Mouse (Mus musculus) hindbrain, postnatal 0 days (tissue): ENCODE data around the gene Phlpp2. TPM values are rescaled to one million over a fixed set of nuclear protein-coding genes. Genes with fewer than 3 reads are reported as not detected.
"Not testable (repeated sequence)": the region's sequence is repeated elsewhere in the genome, so short reads cannot be mapped to it uniquely, and the experiment has no call there.

Source experiments
- ATAC-seq: fragments of 200-750 bp; cut with Nextera tagmentation; 2 replicates; pipeline ENCODE4 v1.8.0; 2017; ENCODE audit warnings: mild to moderate bottlenecking, moderate TSS enrichment, moderate library complexity
- DNase-seq: peaks from one replicate; pipeline ENCODE4 v3.0.0-alpha.2; 2015; ENCODE audit warnings: low spot score
- H3K27ac ChIP-seq: fragments of 300-500 bp; sonication (generic); 2 replicates; pipeline ENCODE4 v1.5.1; 2014; ENCODE audit warnings: mild to moderate bottlenecking
- H3K27me3 ChIP-seq: fragments of 300-500 bp; sonication (generic); 2 replicates; pipeline ENCODE4 v1.6.1; 2014; ENCODE audit warnings: low read length, mixed read lengths; ENCODE audit not compliant: insufficient read depth
- H3K36me3 ChIP-seq: fragments of 300-500 bp; sonication (generic); 2 replicates; pipeline ENCODE4 v1.6.1; 2014; ENCODE audit warnings: low read length, mixed read lengths; ENCODE audit not compliant: insufficient read depth
- H3K4me1 ChIP-seq: fragments of 300-500 bp; sonication (generic); 2 replicates; pipeline ENCODE4 v1.6.1; 2014; ENCODE audit warnings: antibody characterized with exemption, low read length, mixed read lengths; ENCODE audit not compliant: insufficient read depth
- H3K4me2 ChIP-seq: fragments of 300-500 bp; sonication (generic); 2 replicates; pipeline ENCODE4 v1.6.1; 2014; ENCODE audit warnings: low read depth, mild to moderate bottlenecking, low read length, moderate library complexity, mixed read lengths
- H3K4me3 ChIP-seq: fragments of 300-500 bp; sonication (generic); 2 replicates; pipeline ENCODE4 v1.5.1; 2014; ENCODE audit warnings: low read length
- H3K9ac ChIP-seq: fragments of 300-500 bp; sonication (generic); replicated peaks from 2 replicates; pipeline ENCODE4 v1.6.1; 2014; ENCODE audit warnings: mild to moderate bottlenecking, low read length, moderate library complexity, mixed read lengths
- H3K9me3 ChIP-seq: fragments of 300-500 bp; sonication (generic); 2 replicates; pipeline ENCODE4 v1.6.1; 2016; ENCODE audit warnings: low read length, mixed read lengths
- CTCF ChIP-seq: IDR thresholded peaks from 2 replicates; pipeline ENCODE4 v1.5.1; 2016; ENCODE audit warnings: antibody characterized with exemption, control low read depth, low read depth
- WGBS: fragments of 180-500 bp; shearing (Covaris S2); extraction: QIAGEN DNeasy Blood & Tissue Kit; methylation state at CpG from one replicate; pipeline ENCODE4 v1.1.7; 2014; 5-methylcytosine and 5-hydroxymethylcytosine counted together
- polyA plus RNA-seq: library from polyadenylated mRNA; unstranded; fragments of >200 nt; fragmentation: Nextera tagmentation; extraction: Ambion mirVana; gene quantifications from 2 replicates; pipeline ENCODE4 v1.2.1, GENCODE M21; 2015
- total RNA-seq: library from RNA; depleted of rRNA; stranded (reverse); fragments of >200 nt; gene quantifications from 2 replicates; pipeline ENCODE4 v1.2.3, GENCODE M21; 2014

The Phlpp2 gene
- total and polyA plus RNA-seq, 2 experiments from 2014 or later = 3.8 to 10.4 TPM

DNA sequence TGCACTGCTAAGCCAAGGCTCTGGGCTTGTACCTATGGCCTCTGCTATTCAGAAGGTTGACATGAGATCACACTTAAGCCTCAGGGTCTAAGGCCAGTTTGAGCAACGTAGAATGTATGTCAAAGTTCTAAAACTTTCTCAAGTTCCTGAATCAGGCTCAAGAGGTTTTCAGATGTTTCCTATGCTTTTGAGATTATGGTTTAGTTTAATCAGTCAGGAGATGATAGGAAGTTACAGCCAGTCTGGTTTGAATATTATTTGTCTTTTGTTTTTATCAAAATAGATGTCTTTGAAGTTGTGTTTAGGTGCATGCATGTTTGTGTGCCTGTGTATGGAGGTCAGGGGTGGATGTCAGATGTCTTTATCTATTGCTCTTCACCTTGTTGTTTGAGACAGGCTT, 2.7 kb downstream of the Phlpp2 start:
- no peaks in the 10 kb centered on the region for H3K9me3 ChIP-seq
- H3K27ac ChIP-seq = no peak overlapping the region
- no peaks in the 10 kb centered on the region for H3K36me3 ChIP-seq
- no peak for TF ChIP-seq CTCF
- H3K4me3 ChIP-seq = no peak overlapping the region
- no peak overlapping the region for H3K4me2 ChIP-seq
- 83% methylated on average over 1 of the region's 1 CpGs for WGBS
- no peaks in the 10 kb centered on the region for H3K4me1 ChIP-seq
- no peak overlapping the region for H3K9ac ChIP-seq
- no peaks in the 10 kb centered on the region for H3K27me3 ChIP-seq
- no peak for ATAC-seq
- no peak for DNase-seq

GRCm38 (mm10) chr8:109873800-109874199, 5.5 kb downstream of the Phlpp2 start:
- H3K27ac ChIP-seq, ATAC-seq, H3K27me3 ChIP-seq, H3K36me3 ChIP-seq, H3K4me2 ChIP-seq, H3K4me1 ChIP-seq, DNase-seq, H3K9ac ChIP-seq, H3K4me3 ChIP-seq, H3K9me3 ChIP-seq: not testable (repeated sequence)
- 86% methylated on average over 3 of the region's 3 CpGs for WGBS

DNA sequence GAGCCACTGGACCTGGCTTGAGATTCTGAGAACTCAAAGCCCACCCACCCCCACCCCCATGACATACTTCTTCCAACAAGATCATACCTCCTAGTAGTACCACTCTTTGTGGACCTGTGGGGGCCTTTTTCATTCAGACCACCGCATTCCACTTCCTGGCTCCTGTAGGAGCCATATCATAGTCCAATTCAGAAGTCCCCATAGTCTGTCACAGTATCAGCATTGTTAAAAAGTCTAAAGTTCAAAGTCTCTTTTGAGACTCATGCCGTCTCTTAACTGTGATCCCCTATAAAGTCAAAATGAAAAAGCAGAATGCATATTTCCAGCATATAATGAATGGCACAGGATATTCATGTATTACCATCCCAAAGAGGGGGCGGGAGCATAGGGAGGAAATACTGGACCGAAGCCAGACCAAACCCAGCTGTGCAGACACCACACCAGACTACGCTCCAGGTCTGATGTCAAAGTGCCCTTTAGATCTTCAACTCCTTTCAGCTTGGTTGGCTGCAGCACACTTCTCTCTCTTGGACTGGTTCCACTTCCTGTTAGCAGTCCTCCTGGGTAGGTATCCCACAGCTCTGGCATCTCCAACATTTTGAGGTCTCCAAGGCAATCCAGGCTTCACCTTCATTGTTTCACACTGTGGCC, 11.8 kb downstream of the Phlpp2 start:
- no peak for TF ChIP-seq CTCF
- H3K27ac ChIP-seq = no peak overlapping the region
- ATAC-seq (no peak), DNase-seq (no peak)
- WGBS = 87% methylated on average over 5 of the region's 5 CpGs
- H3K9me3 ChIP-seq = no peaks in the 10 kb centered on the region
- no peak overlapping the region for H3K9ac ChIP-seq
- H3K36me3 ChIP-seq = peaks cover 12% of the 10 kb centered on the region; the same call in 1 of the 2 replicates
- no peaks in the 10 kb centered on the region for H3K27me3 ChIP-seq
- H3K4me2 ChIP-seq = no peak overlapping the region
- no peak overlapping the region for H3K4me3 ChIP-seq
- no peaks in the 10 kb centered on the region for H3K4me1 ChIP-seq

GRCm38 (mm10) chr8:109885294-109885693, 17.0 kb downstream of the Phlpp2 start:
- peaks cover 6% of the 10 kb centered on the region; the same call in 1 of the 2 replicates for H3K36me3 ChIP-seq
- no peak overlapping the region for H3K27ac ChIP-seq
- no peaks in the 10 kb centered on the region for H3K9me3 ChIP-seq
- H3K4me1 ChIP-seq = no peaks in the 10 kb centered on the region
- no peak for TF ChIP-seq CTCF
- no peak overlapping the region for H3K4me2 ChIP-seq
- DNase-seq (no peak), ATAC-seq (no peak)
- H3K9ac ChIP-seq = no peak overlapping the region
- no peaks in the 10 kb centered on the region for H3K27me3 ChIP-seq
- H3K4me3 ChIP-seq = no peak overlapping the region

GRCm38 (mm10) chr8:109889211-109889610, 20.9 kb downstream of the Phlpp2 start:
- Histone ChIP-seq H3K27ac (no peak overlapping the region), H3K9ac (no peak overlapping the region), H3K4me1 (no peaks in the 10 kb centered on the region), H3K36me3 (no peaks in the 10 kb centered on the region), H3K4me3 (no peak overlapping the region), H3K9me3 (no peaks in the 10 kb centered on the region), H3K4me2 (no peak overlapping the region), H3K27me3 (no peaks in the 10 kb centered on the region)
- DNase-seq = no peak
- ATAC-seq = no peak
- WGBS = 90% methylated on average over 1 of the region's 1 CpGs
- no peak for TF ChIP-seq CTCF

DNA sequence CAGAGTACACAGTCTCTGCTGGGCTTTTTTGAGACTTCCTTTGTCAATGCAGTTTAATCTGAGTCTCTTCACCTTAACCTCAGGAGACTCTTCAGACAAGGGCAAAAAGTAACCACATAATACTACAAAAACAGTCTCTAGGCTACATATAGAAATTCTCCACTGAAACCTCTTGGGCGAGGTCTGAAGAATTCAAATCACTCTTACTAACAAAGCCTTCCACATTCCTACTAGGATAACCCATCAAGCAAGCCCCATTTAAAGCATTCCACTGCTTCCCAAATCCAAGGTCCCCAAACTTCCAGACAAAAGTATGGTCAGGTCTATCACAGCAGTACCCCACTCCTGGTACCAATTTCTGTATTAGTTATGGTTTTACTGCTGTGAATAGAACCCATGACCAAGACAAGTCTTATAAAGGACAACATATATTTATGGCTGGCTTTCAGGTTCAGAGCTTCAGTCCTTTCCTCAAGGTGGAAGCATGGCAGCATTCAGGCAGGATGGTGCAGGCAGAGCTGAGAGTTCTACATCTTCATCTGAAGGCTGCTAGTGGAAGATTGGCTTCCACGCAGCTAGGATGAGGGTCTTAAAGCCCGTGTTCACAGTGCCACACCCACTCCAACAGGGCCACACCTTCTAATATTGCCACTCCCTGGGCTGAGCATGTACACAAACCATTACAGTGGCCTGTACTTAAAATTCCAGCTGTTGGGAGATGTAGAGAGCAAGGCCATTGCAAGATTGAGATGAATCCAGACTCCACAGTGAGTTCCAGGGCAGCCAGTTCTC, 22.6 kb downstream of the Phlpp2 start:
- no peak overlapping the region for H3K9ac ChIP-seq
- no peak overlapping the region for H3K4me3 ChIP-seq
- H3K4me2 ChIP-seq = no peak overlapping the region
- no peaks in the 10 kb centered on the region for H3K36me3 ChIP-seq
- no peaks in the 10 kb centered on the region for H3K4me1 ChIP-seq
- TF ChIP-seq CTCF = no peak
- H3K27me3 ChIP-seq = no peaks in the 10 kb centered on the region
- WGBS = 95% methylated on average over 3 of the region's 3 CpGs
- no peak for DNase-seq
- ATAC-seq = no peak
- no peak overlapping the region for H3K27ac ChIP-seq
- no peaks in the 10 kb centered on the region for H3K9me3 ChIP-seq

- no peak overlapping the region for H3K4me3 ChIP-seq
- no peak for DNase-seq
- H3K4me2 ChIP-seq = no peak overlapping the region
- H3K27ac ChIP-seq = no peak overlapping the region
- no peaks in the 10 kb centered on the region for H3K27me3 ChIP-seq
- no peaks in the 10 kb centered on the region for H3K9me3 ChIP-seq
- TF ChIP-seq CTCF = no peak
- 100% methylated on average over 1 of the region's 1 CpGs for WGBS
- H3K9ac ChIP-seq = no peak overlapping the region
- no peak for ATAC-seq
- no peaks in the 10 kb centered on the region for H3K4me1 ChIP-seq
- no peaks in the 10 kb centered on the region for H3K36me3 ChIP-seq
Measured at GRCm38 (mm10) chr8:109894636-109895035, 26.3 kb downstream of the Phlpp2 start.
